Mouse (Mus musculus): ENCODE data around the gene Adcy1.
"Not testable (repeated sequence)": the region's sequence is repeated elsewhere in the genome, so short reads cannot be mapped to it uniquely, and the experiment has no call there.

Adcy1 gene

DNA sequence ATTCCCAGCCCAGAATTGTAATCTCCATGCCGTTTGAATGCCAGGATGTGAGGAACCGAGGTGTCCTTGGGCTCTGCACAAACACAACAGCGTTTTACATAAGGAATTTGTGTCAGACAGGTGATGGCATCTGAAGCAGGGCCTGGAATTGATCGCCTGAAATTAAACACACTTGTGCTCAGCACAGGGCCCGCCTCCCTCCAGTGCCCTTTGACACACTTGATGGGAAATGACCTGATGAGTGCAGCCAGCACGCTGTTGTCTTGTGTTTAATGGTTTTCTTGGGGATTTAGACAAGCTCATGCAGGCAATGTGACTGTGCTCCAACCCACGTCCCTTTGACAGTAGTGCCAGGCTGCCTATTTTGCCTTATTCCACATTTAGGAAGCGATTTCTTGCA, 124.2 kb downstream of the Adcy1 start:
- no peak for DNase-seq

- no peak for DNase-seq
Observed at GRCm38 (mm10) chr11:7188469-7188868, 125.2 kb downstream of the Adcy1 start, which contains the start of gene Gm11985. Gene Gm11985, minus strand, starts transcription at chr11:7188569.

GRCm38 (mm10) chr11:7192710-7193109, 129.4 kb downstream of the Adcy1 start:
- DNase-seq = no peak

DNA sequence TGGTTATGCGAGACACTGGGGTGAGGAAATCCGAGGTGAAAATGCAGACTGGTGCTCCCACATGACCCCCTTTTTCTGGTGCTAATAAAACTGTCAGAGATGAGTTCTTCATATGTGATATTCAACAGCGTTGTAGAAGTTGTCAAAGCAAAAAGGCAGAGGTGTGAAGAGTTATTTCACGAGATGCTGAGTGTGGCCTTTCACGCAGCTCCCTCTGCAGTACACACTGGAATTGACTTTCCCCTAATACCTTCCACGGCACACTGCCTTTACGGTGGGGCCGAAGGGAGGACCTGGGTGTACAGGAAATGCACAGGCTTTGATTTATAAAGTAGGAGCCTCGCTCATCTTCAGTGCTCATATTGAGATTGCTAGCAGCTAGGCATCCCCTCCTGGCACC, 129.8 kb downstream of the Adcy1 start:
- no peak for DNase-seq

- DNase-seq = no peak
Observed at GRCm38 (mm10) chr11:7194432-7195311, 131.4 kb downstream of the Adcy1 start.

- DNase-seq = no peak
Observed at GRCm38 (mm10) chr11:7195312-7195685, 132.0 kb downstream of the Adcy1 start.

GRCm38 (mm10) chr11:7197491-7197941, 134.2 kb downstream of the Adcy1 start, which contains the start of gene Igfbp1:
Gene Igfbp1, plus strand, starts transcription at chr11:7197782.
- DNase-seq = no peak

DNA sequence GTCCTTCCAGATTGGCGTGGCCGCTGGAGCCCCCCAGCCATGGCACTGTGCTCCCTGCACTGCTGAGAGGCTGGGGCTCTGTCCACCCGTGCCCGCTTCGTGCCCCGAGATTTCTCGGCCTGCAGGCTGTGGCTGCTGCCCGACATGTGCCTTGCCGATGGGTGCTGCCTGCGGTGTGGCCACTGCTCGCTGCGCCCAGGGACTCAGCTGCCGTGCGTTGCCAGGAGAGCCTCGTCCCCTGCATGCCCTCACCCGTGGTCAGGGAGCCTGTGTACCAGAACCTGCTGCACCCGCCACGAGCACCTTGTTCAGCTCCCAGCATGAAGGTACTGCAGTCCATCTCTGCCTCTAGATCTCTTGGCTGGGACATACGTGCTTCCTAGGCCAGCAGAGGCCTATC, 134.7 kb downstream of the Adcy1 start:
- DNase-seq = no peak

DNA sequence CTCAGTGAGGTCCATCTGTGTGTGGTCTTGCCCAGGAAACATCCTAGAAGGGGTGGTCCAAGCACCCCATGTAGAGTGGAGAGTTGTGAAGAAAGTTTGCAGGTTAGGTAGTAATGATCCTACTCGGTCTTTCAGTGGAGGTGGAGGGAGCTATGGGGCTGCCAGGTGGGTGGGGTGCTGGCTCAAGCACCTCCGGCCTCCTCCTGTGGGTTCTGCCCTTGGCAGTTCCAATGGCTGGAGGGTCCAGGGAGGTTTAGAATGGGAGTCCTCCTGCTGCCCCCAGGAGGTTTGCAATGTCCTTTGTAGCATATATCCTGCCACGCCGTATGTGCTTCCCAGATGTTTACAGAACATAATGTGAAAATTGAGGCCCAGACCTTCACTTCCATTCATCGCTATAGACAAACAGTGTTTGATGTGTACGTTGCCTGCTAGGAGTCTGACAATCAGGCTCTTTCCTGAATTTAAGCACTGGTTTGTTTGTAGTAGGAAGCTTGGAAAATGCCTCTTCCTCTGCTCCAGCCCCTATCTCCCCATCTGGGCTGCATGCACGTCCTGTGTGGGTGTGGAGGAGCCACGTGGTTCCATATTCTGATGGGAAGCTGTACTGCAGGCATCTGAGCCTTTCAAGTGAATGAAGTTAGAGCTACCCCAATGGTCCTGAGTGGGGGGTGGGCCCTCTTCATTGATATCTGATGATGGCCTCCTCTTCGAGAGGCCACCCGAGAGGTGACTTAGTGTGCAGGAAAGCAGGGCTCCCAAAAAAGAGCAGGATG, 135.4 kb downstream of the Adcy1 start:
- DNase-seq = no peak

- DNase-seq = peak; percentile 55 to 65
Observed at GRCm38 (mm10) chr11:7199736-7200392, 136.6 kb downstream of the Adcy1 start.

DNA sequence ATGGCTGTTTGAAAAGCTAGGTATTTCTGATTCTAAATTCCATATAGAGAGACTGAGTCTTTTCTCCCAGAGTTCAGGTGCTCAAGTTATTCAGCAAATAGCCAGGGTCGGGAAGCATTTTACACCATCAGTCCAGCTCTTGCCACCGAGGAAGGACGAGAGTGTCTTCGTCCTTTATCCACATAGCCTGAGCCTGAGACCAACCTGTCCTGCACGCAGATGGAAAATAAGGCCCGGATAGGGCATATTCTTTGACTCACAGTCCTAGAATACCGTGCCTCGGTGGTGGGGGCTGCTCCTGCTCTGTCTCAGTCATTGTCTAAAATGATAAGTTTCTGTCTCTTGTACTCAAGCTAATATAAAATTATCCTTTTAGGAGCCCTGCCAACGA, 137.1 kb downstream of the Adcy1 start:
- no peak for DNase-seq

DNA sequence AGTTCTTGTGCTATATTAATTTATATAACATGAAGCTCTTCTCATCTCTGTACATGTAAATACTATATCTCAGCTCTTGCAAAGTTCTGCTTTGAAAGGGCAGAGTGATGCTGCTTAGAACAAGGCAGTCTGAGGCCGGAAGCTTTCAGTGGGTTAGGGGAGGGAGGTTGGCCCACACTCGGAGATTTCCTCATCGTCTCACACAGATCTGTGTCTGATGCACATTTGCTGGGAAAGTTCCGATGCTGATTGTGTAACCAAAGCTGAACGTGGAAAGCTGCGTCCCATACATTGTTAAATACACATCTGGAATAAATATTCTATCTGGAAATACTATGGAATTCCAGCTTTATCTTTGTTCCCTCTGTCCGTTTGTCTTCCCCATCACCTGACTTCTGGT, 138.9 kb downstream of the Adcy1 start:
- DNase-seq = no peak

DNA sequence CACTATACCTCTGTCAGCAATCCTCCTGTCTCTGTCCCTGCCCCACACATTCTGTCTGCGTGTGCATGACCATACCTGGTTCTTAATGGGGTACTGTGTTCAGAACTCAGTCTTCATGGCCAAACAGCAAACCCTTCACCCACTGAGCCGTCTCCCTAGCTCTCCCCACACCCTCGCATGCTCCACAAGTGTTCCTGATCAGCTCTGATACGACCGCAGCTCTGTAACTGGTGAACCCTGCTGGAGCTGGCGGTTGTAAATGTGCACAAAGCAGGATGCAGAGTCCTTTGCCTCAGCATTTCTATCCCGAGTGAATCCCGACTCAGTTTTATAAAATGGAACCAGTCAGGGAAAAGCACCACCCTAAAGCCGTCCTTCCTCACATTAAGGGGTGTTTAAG, 140.6 kb downstream of the Adcy1 start:
- no peak for DNase-seq

- DNase-seq = peak; percentile 42 to 67
Observed at GRCm38 (mm10) chr11:7210343-7210742, 147.1 kb downstream of the Adcy1 start.

DNA sequence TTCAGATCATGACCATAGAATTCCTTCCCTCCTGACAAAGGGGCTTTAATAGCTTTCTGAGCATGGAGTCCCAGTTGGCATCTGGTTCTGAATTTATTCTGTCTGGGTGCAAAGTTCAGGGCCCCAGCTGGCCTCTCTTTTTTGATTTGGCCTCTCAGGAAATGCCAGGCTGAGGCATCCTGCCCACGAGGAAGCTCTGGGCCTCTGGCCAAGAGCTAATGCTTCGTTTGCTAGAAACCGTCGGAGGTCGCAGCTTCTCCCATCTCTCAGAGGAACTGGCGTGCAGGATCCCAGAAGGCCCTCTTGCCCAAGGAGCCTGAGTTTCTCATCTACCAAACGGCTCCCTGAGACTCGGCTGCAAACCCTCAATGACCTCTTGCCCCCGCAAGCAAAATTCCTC, 147.9 kb downstream of the Adcy1 start:
- DNase-seq = no peak

- no peak for DNase-seq
Observed at GRCm38 (mm10) chr11:7212126-7212798, 149.0 kb downstream of the Adcy1 start.

DNA sequence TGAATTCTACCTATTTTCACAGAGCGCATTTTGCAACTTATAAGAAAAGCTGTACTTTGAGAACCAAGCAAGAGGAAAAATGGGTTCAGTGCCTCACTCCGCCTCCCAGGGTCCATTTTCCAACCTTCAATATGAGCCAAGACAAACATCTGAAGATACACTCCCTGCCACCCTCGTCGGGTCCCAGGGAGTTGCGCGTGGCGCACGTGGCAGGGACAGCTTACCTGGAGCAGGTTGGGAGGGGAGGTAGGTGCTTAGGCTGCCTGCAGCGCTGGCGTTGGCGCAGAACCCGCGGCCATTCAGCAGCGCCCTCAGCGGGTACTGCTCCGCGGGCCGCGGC, 149.8 kb downstream of the Adcy1 start:
- no peak for DNase-seq

GRCm38 (mm10) chr11:7213501-7214341, 150.4 kb downstream of the Adcy1 start, which contains the start of gene Igfbp3:
Gene Igfbp3, minus strand, starts transcription at chr11:7213923.
- peak in 1 of 2 experiments; percentile 54 for DNase-seq

DNA sequence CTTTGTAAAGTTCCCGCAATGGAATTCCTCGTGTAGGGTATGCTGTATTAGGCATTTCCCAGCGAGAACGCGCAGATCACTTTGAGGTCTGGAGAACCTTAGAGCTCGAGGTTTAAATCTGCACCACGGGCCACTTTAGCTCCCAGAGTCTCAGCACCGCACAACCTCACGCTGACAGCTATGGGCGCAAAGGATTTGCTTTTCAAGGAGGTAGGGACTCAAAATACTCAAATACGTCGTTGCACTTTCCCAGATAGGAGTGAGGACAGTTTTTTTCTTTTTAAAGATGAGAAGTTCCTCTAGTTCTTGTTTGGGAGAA, 151.0 kb downstream of the Adcy1 start:
- no peak for DNase-seq

- DNase-seq = no peak
Observed at GRCm38 (mm10) chr11:7214761-7215160, 151.5 kb downstream of the Adcy1 start.

DNA sequence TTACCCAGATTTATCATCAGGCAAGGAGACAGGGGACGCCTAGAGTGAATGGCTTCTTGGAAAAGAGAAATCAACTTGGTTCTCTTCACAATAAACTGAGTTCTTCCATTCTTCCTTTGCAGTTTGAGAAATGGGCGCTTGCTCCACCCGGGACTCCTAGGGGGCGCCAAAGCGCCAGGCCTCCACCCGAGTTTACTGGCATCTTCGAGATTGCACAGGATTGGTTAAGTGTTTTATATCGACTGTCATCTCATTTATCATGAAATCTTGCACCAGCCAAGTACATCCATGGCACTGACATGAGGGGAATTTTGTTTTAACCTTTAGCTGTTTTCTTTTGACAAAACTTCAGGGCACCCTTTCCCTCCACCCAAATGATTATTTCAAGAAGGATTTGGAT, 152.4 kb downstream of the Adcy1 start:
- DNase-seq = peak; percentile 35 to 62

GRCm38 (mm10) chr11:7221826-7222225, 158.5 kb downstream of the Adcy1 start:
- not testable (repeated sequence) for DNase-seq
